Mouse (Mus musculus): ENCODE results near the gene Dnajb14. TPM values are rescaled to one million over a fixed set of nuclear protein-coding genes. Genes with fewer than 3 reads are reported as not detected.
"Not testable (repeated sequence)": the region's sequence is repeated elsewhere in the genome, so short reads cannot be mapped to it uniquely, and the experiment has no call there.

The Dnajb14 gene
- polyA plus RNA-seq, 1 experiment = 55.8 TPM

GRCm38 (mm10) chr3:137842944-137843343, 24.5 kb upstream of the Dnajb14 start:
- H3K27ac ChIP-seq (ENCODE audit: insufficient read depth, low read depth, low read length) = no peak overlapping the region
- TF ChIP-seq CTCF (IDR thresholded peaks at IDR 0.05; ENCODE audit: low read depth, low read length) (no peak), POLR2A (IDR thresholded peaks at IDR 0.05; ENCODE audit: borderline replicate concordance, low read depth, low read length) (no peak)
- H3K4me1 ChIP-seq (ENCODE audit: control insufficient read depth, insufficient read depth, low read length) = peaks cover 19% of the 10 kb centered on the region
- no peak overlapping the region for H3K4me3 ChIP-seq (ENCODE audit: insufficient read depth, low read length)

GRCm38 (mm10) chr3:137844263-137844662, 23.2 kb upstream of the Dnajb14 start:
- peaks cover 26% of the 10 kb centered on the region for H3K4me1 ChIP-seq (ENCODE audit: control insufficient read depth, insufficient read depth, low read length)
- H3K27ac ChIP-seq (ENCODE audit: insufficient read depth, low read depth, low read length) = no peak overlapping the region
- TF ChIP-seq CTCF (IDR thresholded peaks at IDR 0.05; ENCODE audit: low read depth, low read length) = no peak
- TF ChIP-seq POLR2A (IDR thresholded peaks at IDR 0.05; ENCODE audit: borderline replicate concordance, low read depth, low read length) = no peak

GRCm38 (mm10) chr3:137846552-137846951, 20.9 kb upstream of the Dnajb14 start:
- no peak for TF ChIP-seq CTCF (IDR thresholded peaks at IDR 0.05; ENCODE audit: low read depth, low read length)
- no peak for TF ChIP-seq POLR2A (IDR thresholded peaks at IDR 0.05; ENCODE audit: borderline replicate concordance, low read depth, low read length)
- Histone ChIP-seq H3K4me1 (ENCODE audit: control insufficient read depth, insufficient read depth, low read length) (peaks cover 23% of the 10 kb centered on the region), H3K27ac (ENCODE audit: insufficient read depth, low read depth, low read length) (peak overlapping the region; percentile 61), H3K4me3 (ENCODE audit: insufficient read depth, low read length) (no peak overlapping the region)

More at GRCm38 (mm10) chr3:137844263-137844662, 23.2 kb upstream of the Dnajb14 start:
- no peak overlapping the region for H3K4me3 ChIP-seq (ENCODE audit: insufficient read depth, low read length)

GRCm38 (mm10) chr3:137848354-137848753, 19.1 kb upstream of the Dnajb14 start:
- H3K4me1 ChIP-seq (ENCODE audit: control insufficient read depth, insufficient read depth, low read length) = peaks cover 23% of the 10 kb centered on the region
- TF ChIP-seq CTCF (IDR thresholded peaks at IDR 0.05; ENCODE audit: low read depth, low read length) = no peak
- H3K4me3 ChIP-seq (ENCODE audit: insufficient read depth, low read length) = no peak overlapping the region
- peak overlapping the region; percentile 61 for H3K27ac ChIP-seq (ENCODE audit: insufficient read depth, low read depth, low read length)

- Histone ChIP-seq H3K4me3 (ENCODE audit: insufficient read depth, low read length) (no peak overlapping the region), H3K4me1 (ENCODE audit: control insufficient read depth, insufficient read depth, low read length) (peaks cover 25% of the 10 kb centered on the region), H3K27ac (ENCODE audit: insufficient read depth, low read depth, low read length) (no peak overlapping the region)
- no peak for TF ChIP-seq POLR2A (IDR thresholded peaks at IDR 0.05; ENCODE audit: borderline replicate concordance, low read depth, low read length)
- no peak for TF ChIP-seq CTCF (IDR thresholded peaks at IDR 0.05; ENCODE audit: low read depth, low read length)
These were observed 17.8 kb upstream of the Dnajb14 start for GRCm38 (mm10) chr3:137849697-137850096.

GRCm38 (mm10) chr3:137851196-137851595, 16.3 kb upstream of the Dnajb14 start:
- no peak overlapping the region for H3K4me3 ChIP-seq (ENCODE audit: insufficient read depth, low read length)
- no peak overlapping the region for H3K27ac ChIP-seq (ENCODE audit: insufficient read depth, low read depth, low read length)
- no peak for TF ChIP-seq CTCF (IDR thresholded peaks at IDR 0.05; ENCODE audit: low read depth, low read length)
- TF ChIP-seq POLR2A (IDR thresholded peaks at IDR 0.05; ENCODE audit: borderline replicate concordance, low read depth, low read length) = no peak
- peaks cover 22% of the 10 kb centered on the region for H3K4me1 ChIP-seq (ENCODE audit: control insufficient read depth, insufficient read depth, low read length)

GRCm38 (mm10) chr3:137853011-137853410, 14.5 kb upstream of the Dnajb14 start:
- H3K27ac ChIP-seq (ENCODE audit: insufficient read depth, low read depth, low read length) = peak overlapping the region; percentile 54
- H3K4me1 ChIP-seq (ENCODE audit: control insufficient read depth, insufficient read depth, low read length); H3K4me3 ChIP-seq (ENCODE audit: insufficient read depth, low read length): not testable (repeated sequence)

GRCm38 (mm10) chr3:137855328-137855727, 12.1 kb upstream of the Dnajb14 start:
- Histone ChIP-seq H3K4me1 (ENCODE audit: control insufficient read depth, insufficient read depth, low read length) (peaks cover 2% of the 10 kb centered on the region; the same call in 1 of the 2 replicates), H3K27ac (ENCODE audit: insufficient read depth, low read depth, low read length) (no peak overlapping the region), H3K4me3 (ENCODE audit: insufficient read depth, low read length) (no peak overlapping the region)
- TF ChIP-seq POLR2A (IDR thresholded peaks at IDR 0.05; ENCODE audit: borderline replicate concordance, low read depth, low read length) (no peak), CTCF (IDR thresholded peaks at IDR 0.05; ENCODE audit: low read depth, low read length) (no peak)

GRCm38 (mm10) chr3:137856061-137856460, 11.4 kb upstream of the Dnajb14 start:
- no peak overlapping the region for H3K27ac ChIP-seq (ENCODE audit: insufficient read depth, low read depth, low read length)
- TF ChIP-seq POLR2A (IDR thresholded peaks at IDR 0.05; ENCODE audit: borderline replicate concordance, low read depth, low read length) = no peak
- no peak for TF ChIP-seq CTCF (IDR thresholded peaks at IDR 0.05; ENCODE audit: low read depth, low read length)
- no peak overlapping the region for H3K4me3 ChIP-seq (ENCODE audit: insufficient read depth, low read length)
- peaks cover 2% of the 10 kb centered on the region; the same call in 1 of the 2 replicates for H3K4me1 ChIP-seq (ENCODE audit: control insufficient read depth, insufficient read depth, low read length)

GRCm38 (mm10) chr3:137860394-137861170, 6.9 kb upstream of the Dnajb14 start:
- Histone ChIP-seq H3K4me3 (ENCODE audit: insufficient read depth, low read length) (no peak overlapping the region), H3K27ac (ENCODE audit: insufficient read depth, low read depth, low read length) (no peak overlapping the region), H3K4me1 (ENCODE audit: control insufficient read depth, insufficient read depth, low read length) (no peaks in the 10 kb centered on the region)
- TF ChIP-seq CTCF (IDR thresholded peaks at IDR 0.05; ENCODE audit: low read depth, low read length) = no peak
- no peak for TF ChIP-seq POLR2A (IDR thresholded peaks at IDR 0.05; ENCODE audit: borderline replicate concordance, low read depth, low read length)

All from bone marrow macrophage, adult 2 months (primary cell).